Mouse (Mus musculus) NIH3T3 (cell line): ENCODE results near the gene Mfsd4b5.
"Not testable (repeated sequence)": the region's sequence is repeated elsewhere in the genome, so short reads cannot be mapped to it uniquely, and the experiment has no call there.

ENCODE experiments used
- DNase-seq: peaks from one replicate; pipeline ENCODE4 v3.0.0-alpha.2; 2012; ENCODE audit warnings: low read depth

Gene Mfsd4b5

DNA sequence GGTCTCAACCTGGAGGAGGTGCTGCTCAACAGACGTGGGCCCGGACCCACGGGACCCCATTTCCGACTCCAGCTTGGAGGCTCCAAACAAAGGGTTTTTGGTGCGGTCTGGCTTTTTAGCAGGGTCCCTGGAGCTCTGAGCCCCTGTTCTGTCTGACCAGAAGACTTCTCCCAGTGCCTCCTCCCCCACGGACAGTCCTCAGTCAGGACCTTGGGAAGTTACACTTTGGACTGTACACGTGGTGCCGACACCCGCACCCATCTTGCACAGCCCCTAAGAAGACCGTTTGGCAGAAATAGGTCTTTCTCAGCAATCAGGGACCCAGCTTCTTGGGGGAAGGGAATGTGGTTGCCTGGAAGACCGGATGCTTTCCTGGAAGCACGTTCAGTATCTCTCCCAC is at the start of gene Mfsd4b5:
TSS of gene Mfsd4b5 (minus strand) at position 181 of the 400 bp plus-strand sequence.
- DNase-seq, result no peak

DNA sequence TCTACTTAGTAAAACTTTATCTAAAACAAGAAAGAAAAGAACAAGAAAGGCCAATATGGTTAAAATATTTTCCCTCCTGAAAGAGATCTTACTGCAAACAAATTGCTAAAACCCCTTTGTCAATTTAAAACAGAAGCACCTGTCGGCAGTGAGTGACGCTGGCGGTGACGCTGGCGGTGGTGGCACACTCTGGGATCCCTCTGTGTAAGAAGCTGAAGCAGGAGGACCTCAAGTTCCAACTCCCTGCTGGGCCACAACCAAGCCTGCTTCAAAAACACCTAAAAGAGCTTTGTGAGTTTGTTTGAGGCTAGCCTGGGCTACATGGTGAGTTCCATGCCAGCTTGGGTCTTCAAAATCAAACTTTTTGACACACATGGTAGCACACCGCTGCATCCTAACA is 48.5 kb upstream of the Mfsd4b5 start:
- DNase-seq, result no peak

DNA sequence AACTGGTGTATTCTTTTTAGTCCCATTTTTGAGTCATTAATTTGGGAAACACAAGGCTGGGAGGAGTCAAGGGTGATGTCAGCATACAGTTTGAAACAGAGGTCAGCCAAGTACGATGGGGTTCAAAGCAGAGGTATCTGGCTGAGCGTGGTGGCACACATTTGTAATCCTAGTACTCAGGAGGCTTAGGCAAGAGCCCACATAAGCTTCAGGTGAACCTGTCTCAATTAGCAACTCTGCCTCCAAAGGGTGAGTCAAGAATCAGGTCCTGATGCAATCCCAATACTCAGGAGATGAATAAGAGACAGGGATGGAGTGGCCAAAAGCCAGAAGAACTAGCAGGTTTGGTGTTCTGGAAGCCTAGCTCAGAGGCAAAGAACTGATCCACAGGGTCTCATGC is 46.5 kb upstream of the Mfsd4b5 start:
- peak; percentile 30 for DNase-seq

DNA sequence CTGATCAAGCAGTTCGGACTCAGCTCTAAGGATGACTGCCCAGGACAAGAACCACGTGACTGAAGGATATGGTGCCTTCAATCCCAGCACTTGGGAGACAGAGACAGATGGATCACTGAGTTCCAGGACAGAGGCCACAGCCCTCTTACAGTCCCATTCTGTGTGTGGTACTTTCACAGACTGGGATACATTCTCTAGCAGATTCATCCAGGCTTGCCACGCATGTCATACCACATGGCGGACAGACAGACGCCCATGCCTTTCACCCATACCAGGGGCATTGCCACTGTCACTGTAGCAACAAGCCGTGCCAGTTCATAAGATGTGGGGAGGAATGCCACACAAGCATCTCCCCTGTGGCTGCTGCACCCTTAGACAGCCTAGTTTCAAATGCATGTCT is 44.3 kb upstream of the Mfsd4b5 start:
- DNase-seq, result no peak

- DNase-seq, result no peak
Measured at GRCm38 (mm10) chr10:40029610-40030009, 43.2 kb upstream of the Mfsd4b5 start.

DNA sequence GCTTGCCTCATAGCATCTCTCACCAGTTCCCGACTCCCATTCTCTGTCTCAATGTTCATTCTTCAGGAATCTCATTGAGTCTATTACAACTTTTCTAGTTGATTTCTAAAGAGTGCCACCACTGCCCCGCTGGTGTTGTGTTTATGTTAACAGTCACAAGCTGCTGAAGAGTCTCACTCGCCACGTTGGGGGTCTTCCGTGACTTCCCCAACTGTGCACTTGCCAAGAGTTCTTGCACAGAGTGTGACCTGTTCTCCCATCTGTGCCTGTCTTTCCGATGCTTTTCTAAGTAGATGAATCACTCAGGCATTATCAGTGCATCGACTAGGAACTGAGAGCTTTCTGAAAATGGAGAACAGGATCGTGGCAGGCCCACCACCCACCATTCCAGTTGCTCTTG is 41.6 kb upstream of the Mfsd4b5 start:
- no peak for DNase-seq

GRCm38 (mm10) chr10:40026546-40026945 is 40.1 kb upstream of the Mfsd4b5 start:
- DNase-seq, result no peak

DNA sequence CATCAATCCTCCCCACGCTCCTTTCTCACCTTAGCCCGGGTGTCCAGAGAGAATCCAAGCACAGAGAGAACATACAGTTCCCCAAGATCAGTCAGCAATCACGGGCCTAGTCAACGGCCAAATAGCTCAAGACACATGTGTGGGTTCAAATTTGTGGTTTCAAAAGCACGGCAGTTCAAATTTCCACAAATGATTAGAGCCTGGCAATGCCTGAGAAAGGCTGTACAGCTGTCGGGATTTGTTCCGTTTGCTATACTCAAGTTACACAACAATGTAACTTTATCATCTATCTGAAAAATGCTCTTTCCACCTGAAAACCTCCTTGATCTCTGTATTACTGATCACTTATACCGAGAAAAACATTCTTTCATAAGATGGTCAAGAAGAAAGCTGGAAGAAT is 39.1 kb upstream of the Mfsd4b5 start:
- no peak for DNase-seq

DNA sequence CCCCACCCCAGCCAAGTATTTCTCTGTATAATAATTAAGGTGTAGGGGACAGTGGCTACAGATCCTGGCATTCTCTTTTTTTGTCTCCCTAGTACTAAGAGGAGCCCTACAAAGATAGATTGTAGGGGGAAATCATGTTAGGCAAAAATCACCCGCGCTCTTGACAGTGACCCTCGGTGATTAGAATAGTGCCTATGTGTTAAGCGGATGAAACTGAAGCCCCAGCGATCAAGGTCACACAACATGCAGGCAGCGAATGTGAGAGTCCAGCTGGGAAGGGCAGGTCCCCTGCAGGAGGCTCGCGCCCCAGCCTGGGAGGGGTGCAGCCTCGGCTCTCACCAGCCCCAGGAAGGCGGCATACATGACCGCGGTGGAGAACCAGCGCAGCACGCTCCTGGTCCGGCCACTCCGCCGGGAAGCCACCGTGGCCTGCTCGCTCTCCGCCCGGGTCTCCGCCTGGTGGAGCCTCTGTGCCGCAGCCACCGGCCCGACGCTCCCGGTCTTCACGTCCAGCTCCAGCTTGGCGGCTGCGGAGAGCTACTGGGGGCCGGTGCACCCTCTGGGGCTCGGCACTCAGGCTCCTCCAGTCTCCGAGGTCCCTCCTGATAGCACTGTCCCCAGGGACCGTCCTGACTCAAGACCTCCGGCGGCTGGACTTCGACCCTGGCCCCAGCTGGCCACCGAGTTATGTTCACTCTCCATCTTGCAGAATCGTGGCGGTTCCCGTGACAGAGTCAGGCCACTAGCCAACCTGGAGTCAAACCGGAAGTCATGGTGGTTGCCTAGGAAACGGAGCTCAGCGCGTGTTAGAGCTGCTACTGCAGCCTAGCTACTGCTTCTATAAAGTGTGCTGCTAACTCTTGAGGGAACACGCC is 38.3 kb upstream of the Mfsd4b5 start, which contains the start of gene Mfsd4b1:
TSS of gene Mfsd4b1 (minus strand) at position 715 of the 875 bp plus-strand sequence.
- DNase-seq, result peak; percentile 70

GRCm38 (mm10) chr10:40020401-40020800 is 34.0 kb upstream of the Mfsd4b5 start:
- DNase-seq, result peak; percentile 54

GRCm38 (mm10) chr10:40019492-40019891 is 33.0 kb upstream of the Mfsd4b5 start:
- DNase-seq, result no peak

- peak; percentile 18 for DNase-seq
Measured at GRCm38 (mm10) chr10:40018261-40018860, 31.9 kb upstream of the Mfsd4b5 start.

DNA sequence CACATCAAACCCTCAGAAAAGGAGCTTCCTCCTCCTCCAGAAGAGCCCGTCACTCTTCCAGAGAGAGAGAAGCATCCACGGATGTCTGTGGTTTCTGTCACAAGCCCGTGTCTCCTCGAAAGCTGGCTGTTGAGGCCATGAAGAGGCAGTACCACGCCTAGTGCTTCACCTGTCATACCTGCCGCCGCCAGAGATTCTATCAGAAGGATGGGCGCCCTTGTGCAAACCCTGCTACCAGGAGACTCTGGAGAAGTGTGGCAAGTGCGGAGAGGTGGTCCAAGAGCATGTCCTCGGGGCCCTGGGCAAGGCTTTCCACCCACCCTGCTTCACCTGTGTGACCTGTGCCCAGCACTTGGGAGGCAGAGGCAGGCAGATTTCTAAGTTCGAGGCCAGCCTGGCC is 23.1 kb upstream of the Mfsd4b5 start:
- DNase-seq, result no peak

GRCm38 (mm10) chr10:40008847-40009246 is 22.4 kb upstream of the Mfsd4b5 start:
- not testable (repeated sequence) for DNase-seq

- DNase-seq, result no peak
Measured at GRCm38 (mm10) chr10:40007953-40008352, 21.5 kb upstream of the Mfsd4b5 start.

- no peak for DNase-seq
Measured at GRCm38 (mm10) chr10:40006963-40007362, 20.5 kb upstream of the Mfsd4b5 start.

DNA sequence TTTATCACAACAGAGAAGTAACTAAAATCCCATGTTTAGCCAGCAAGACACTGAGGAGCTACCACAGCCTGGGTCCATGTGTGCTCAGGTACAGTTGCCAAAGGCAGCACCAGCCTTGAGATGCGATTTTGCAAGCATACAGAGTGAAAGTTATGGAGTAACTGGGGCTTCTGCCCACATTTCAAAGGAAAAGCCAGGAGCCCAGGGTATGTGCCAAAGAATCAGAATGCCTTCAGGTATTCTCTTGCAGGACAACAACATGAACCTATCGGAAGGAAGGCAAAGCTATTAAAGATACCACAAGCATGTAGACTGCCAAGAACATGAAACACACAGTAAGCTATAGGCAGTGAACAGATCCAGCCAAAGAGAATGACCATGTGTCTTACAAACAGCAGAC is 14.3 kb upstream of the Mfsd4b5 start:
- no peak for DNase-seq

- DNase-seq, result no peak
Measured at GRCm38 (mm10) chr10:39991155-39991554, 4.7 kb upstream of the Mfsd4b5 start.

DNA sequence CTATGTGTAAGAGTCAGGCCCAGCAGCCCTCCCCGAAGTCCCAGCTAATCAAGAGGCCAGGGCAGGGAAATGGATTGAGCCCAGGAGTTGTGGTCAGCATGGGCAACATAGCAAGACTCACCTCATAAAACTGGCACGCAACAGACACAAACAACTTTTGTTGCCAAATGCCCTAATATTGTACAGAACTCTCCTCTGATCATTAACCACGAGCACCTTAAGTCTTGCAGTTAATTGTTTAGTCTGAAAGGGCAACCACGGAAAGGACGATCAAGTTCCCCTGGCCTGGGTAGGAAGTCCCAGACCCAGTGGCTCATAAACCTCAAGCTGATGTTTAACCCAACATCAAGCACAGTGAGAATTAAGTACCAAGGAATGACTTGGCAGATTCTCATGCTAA is 3.8 kb downstream of the Mfsd4b5 start:
- DNase-seq, result peak; percentile 9

GRCm38 (mm10) chr10:39978231-39978630 is 8.2 kb downstream of the Mfsd4b5 start:
- DNase-seq, result no peak

- DNase-seq, result no peak
Measured at GRCm38 (mm10) chr10:39977346-39977745, 9.1 kb downstream of the Mfsd4b5 start.

GRCm38 (mm10) chr10:39975771-39976170 is 10.7 kb downstream of the Mfsd4b5 start:
- DNase-seq, result no peak

GRCm38 (mm10) chr10:39974982-39975381 is 11.5 kb downstream of the Mfsd4b5 start:
- DNase-seq, result no peak
